Mouse (Mus musculus) kidney, postnatal 25 days (tissue): ENCODE data around the gene Fkbp2.

Source experiments
- DNase-seq, 2 experiments: peaks; one replicate each; pipeline ENCODE4 v3.0.0; 2021; ENCODE audit warnings: mixed read lengths in 2 of 2

Fkbp2 gene

GRCm38 (mm10) chr19:6970460-6971085 is 9.7 kb downstream of the Fkbp2 start:
- DNase-seq: peak in 1 of 2 experiments; percentile 54

- DNase-seq: peak; percentile 82 to 90
Observed at GRCm38 (mm10) chr19:6969665-6970381, 10.5 kb downstream of the Fkbp2 start.

GRCm38 (mm10) chr19:6969291-6969664 is 11.0 kb downstream of the Fkbp2 start:
- DNase-seq: no peak

- peak; percentile 68 to 77 for DNase-seq
Observed at GRCm38 (mm10) chr19:6968491-6969271, 11.6 kb downstream of the Fkbp2 start.

GRCm38 (mm10) chr19:6956461-6956860 is 23.8 kb downstream of the Fkbp2 start:
- DNase-seq: peak in 1 of 2 experiments; percentile 34

- DNase-seq: no peak
Observed at GRCm38 (mm10) chr19:6955424-6955823, 24.9 kb downstream of the Fkbp2 start.

DNA sequence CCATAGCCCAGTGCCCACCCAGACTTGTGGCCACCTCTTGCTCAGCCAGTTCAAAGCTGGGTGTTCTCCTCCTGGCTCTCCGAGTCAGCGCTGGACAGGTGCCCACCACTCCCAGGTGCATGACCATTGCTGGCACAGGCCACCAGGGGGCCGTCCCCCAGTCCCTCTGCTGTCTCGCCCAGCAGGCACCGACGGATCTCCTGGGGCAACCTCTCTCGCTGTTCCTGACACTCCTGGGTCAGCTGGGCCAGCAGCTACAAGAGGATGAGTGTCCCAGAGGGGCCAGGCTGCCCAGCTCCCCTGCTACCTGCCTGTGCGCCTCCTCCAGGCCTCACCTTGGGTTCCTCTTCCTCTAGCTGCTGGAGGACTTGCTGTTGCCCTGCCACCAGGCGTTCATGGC is 26.3 kb downstream of the Fkbp2 start:
- DNase-seq: peak; percentile 76 to 84

DNA sequence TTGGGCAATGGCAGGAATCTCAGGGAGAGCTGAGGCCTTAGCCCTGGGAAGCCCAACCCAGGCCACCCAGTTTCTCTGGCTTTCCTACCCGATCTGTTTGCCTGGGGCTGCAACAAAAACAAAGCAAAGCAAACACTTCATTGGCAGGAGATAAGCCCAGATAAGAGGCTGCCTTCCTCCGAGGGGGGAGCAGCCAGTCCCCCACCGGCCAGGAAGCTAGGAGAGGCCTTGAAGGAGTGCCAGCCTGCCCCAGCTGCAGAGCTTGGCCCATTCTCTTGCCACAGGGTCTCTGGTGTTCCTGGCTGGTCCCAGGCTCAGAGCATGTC is 27.6 kb downstream of the Fkbp2 start:
- peak; percentile 62 to 86 for DNase-seq

DNA sequence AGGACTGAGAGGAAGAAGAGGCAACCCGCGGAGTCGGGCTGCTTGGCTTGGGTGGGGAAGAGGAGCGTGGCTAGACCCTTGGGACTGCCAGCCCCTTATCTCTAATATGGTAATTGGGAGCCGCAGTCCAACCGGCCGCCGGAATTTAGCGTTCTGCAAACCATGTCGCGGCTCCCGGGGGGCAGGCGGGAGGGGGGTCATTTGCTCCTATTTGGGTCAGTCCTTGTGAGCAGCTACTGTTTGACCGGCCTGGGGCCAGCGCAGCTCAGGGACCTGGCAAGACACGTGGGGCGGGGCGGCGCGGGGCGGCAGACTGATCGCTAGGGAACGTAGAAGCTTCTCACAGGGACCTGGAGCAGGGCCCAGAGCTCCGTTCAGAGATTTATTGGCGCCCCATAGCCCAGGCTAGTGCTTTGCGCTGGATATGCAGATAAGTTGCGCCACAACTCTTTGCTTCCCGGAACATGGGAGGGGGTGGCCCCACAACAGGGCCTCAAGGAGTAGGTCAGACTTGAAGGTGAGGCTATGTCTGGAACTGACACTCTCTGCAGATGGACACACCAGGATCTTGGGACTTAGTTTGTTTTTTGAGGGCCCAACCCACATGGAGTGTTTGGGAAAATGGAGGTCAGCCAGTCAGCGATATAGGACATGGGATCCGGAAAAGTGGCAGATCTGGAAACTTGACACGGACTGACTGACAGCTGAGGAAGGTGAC is 28.1 kb downstream of the Fkbp2 start:
- peak; percentile 87 to 95 for DNase-seq

DNA sequence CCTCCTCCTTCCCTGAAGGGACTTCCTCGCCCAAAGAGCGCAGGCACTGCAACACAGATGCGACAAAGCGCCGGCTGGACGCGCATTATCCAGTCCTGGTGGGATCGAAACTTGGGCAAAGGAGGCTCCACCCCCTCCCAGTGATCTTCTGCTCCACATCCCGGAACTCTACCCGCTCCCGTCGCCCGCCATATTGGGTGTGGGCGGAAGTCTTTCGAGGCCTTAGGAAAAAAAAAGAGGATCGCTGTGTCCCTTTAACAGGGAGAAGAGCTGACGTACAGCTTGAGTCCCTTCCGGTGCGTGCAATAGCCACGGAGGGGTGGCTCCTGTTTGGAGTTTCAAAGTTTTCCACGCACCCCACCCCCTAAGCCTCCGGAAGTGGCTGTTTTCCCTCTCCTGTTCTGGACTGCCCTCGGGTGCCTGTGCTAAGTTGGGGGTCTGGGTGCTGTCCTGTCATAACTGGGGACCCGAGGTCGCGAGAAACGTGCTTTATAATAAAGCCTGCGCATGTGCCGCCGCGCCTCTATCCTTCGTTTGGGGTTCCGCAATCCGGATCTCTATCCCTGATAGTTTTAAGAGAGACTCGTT is 28.8 kb downstream of the Fkbp2 start:
- peak; percentile 95 to 98 for DNase-seq

- peak; percentile 49 to 68 for DNase-seq
Observed at GRCm38 (mm10) chr19:6950613-6951153, 29.6 kb downstream of the Fkbp2 start.

- no peak for DNase-seq
Observed at GRCm38 (mm10) chr19:6949951-6950350, 30.4 kb downstream of the Fkbp2 start.

DNA sequence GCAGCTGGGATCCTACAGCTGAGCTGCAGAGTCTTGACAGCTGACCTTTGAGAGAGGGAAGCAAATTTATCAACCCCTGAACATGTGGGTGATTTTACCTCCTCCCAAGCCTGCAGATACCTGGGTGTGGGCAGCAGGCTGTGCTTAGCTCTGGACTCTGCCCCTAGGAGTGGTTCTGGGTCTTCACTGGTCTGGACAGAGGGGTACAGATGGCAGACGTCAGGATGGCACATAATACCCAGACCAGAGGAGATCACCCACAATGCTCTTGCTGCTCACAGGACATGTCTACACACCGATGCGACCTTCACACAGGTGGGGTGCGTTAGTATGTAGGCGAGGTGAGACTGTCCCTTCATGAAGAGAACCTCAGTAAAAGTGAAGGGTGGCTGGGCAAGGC is 30.8 kb downstream of the Fkbp2 start:
- DNase-seq: peak in 1 of 2 experiments; percentile 38

GRCm38 (mm10) chr19:6948186-6948585 is 32.1 kb downstream of the Fkbp2 start:
- peak in 1 of 2 experiments; percentile 41 for DNase-seq

GRCm38 (mm10) chr19:6947742-6948141 is 32.6 kb downstream of the Fkbp2 start:
- no peak for DNase-seq

DNA sequence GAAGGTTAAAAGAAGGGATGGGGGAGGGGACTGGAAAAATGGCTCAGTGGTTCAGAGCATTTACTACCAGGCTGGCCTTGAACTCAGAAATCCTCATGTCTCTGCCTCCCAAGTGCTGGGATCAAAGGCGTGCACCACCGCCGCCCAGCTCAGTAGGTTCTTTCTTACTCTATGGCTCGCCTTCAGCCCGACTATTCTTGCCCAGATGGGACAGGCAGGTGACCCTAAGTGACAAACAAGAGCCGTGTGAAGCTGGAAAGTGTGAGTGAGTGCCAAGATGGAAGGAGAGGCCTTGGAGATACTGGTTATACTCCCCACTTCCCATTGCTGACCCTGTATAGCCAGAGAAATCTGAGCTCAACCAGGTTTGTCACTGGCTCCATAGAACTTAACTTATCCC is 36.6 kb downstream of the Fkbp2 start:
- DNase-seq: peak in 1 of 2 experiments; percentile 44

DNA sequence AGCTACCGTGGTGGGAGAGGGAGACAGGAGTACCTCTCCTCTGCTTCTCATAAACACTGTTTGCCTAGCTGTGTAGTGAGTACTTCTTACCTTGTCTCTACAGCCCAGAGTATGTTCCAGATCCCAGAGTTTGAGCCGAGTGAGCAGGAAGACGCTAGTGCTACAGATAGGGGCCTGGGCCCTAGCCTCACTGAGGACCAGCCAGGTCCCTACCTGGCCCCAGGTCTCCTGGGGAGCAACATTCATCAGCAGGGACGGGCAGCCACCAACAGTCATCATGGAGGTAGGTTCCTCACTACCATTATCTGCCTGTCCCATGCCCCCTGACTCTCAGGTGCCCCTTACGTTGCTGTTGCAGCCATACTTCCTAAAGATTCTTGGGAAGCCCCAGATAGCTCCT is 37.5 kb downstream of the Fkbp2 start:
- DNase-seq: peak in 1 of 2 experiments; percentile 48

GRCm38 (mm10) chr19:6942249-6942691 is 38.0 kb downstream of the Fkbp2 start, which contains the start of gene Gpr137:
Gene Gpr137, minus strand, starts transcription at chr19:6942480.
- DNase-seq: peak; percentile 97 to 99

DNA sequence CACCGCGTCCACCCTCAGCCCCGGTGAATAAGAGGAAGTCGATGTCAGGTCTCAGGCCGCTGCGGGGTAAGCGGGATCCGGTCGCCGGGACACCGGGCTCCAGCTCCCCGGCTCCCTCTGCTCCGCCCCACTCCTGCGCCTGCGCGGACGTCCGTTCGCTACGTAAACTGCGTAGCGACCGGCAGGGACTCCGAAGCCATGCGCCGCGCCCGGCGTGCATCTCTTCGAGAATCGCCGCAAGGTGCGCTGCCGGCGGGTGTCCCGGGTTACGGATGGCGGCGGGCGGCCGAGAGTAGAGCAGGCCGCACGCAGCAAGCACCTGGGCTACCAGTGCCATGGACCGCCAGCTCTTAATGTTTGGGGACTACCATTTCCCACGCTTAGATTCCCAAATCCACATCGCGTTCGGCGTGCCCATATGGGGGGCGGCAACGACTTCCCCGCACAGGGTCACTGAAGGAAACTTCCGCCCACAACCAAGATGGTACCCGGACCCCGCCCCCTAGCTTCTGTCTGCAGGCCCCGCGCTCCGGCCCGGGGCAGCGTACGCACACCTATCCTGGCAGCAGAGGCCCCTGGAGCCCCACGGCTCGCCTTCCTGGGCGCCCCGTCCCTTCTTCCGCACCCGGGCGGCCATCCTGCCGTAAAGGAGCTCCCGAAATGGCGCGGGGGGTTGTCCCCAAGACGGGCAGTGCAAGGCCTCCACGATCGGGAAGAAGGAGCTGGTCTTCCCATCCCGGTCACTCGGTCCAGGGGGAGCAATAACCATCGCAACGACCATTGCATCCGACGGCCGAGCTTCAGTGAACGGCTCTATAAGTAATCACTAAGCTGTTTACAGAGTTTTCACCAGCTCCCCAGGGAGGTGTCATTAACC is 38.7 kb downstream of the Fkbp2 start, which contains the start of gene Bad:
Gene Bad, plus strand, starts transcription at position 490 of the 877 bp plus-strand sequence.
- peak; percentile 95 to 96 for DNase-seq

- peak in 1 of 2 experiments; percentile 60 for DNase-seq
Observed at GRCm38 (mm10) chr19:6940396-6941351, 39.6 kb downstream of the Fkbp2 start.
